Mouse (Mus musculus) heart, embryonic 16.5 days (tissue): Measurements from ENCODE around the gene Ppie. TPM values are rescaled to one million over a fixed set of nuclear protein-coding genes. Genes with fewer than 3 reads are reported as not detected.
A peak's percentile ranks its signal among the peaks of the same experiment; 100 is the strongest.
"Not testable (repeated sequence)": the region's sequence is repeated elsewhere in the genome, so short reads cannot be mapped to it uniquely, and the experiment has no call there.

ENCODE experiments used
- ATAC-seq: fragments of 200-750 bp; cut with Nextera tagmentation; replicated peaks from 2 replicates; pipeline ENCODE4 v1.8.0; 2017; ENCODE audit warnings: moderate number of reproducible peaks; ENCODE audit not compliant: insufficient read depth, low FRiP score; ENCODE audit errors: extremely low read depth
- H3K27ac ChIP-seq: fragments of 300-500 bp; sonication (generic); 2 replicates; pipeline ENCODE4 v1.5.1; 2014; ENCODE audit warnings: mild to moderate bottlenecking, low read length, control low read depth, moderate library complexity
- H3K27me3 ChIP-seq: fragments of 300-500 bp; sonication (generic); 2 replicates; pipeline ENCODE4 v1.6.1; 2014; ENCODE audit warnings: low read length, mixed read lengths; ENCODE audit not compliant: control insufficient read depth, insufficient read depth
- H3K36me3 ChIP-seq: fragments of 300-500 bp; sonication (generic); 2 replicates; pipeline ENCODE4 v1.6.1; 2014; ENCODE audit not compliant: control insufficient read depth, insufficient read depth
- H3K4me1 ChIP-seq: fragments of 300-500 bp; sonication (generic); 2 replicates; pipeline ENCODE4 v1.6.1; 2014; ENCODE audit warnings: low read length, mixed read lengths; ENCODE audit not compliant: control insufficient read depth, insufficient read depth
- H3K4me2 ChIP-seq: fragments of 300-500 bp; sonication (generic); 2 replicates; pipeline ENCODE4 v1.6.1; 2014; ENCODE audit warnings: low read depth, mild to moderate bottlenecking, control low read depth, low read length
- H3K4me3 ChIP-seq: fragments of 300-500 bp; sonication (generic); 2 replicates; pipeline ENCODE4 v1.5.1; 2014; ENCODE audit warnings: mild to moderate bottlenecking, control low read depth, low read length
- H3K9ac ChIP-seq: fragments of 300-500 bp; sonication (generic); 2 replicates; pipeline ENCODE4 v1.6.1; 2014; ENCODE audit warnings: low read length, control low read depth
- H3K9me3 ChIP-seq: fragments of 300-500 bp; sonication (generic); replicated peaks from 2 replicates; pipeline ENCODE4 v1.6.1; 2016; ENCODE audit warnings: low read length; ENCODE audit not compliant: control insufficient read depth
- WGBS: fragments of 180-500 bp; shearing (Covaris S2); extraction: QIAGEN DNeasy Blood & Tissue Kit; methylation state at CpG from one replicate; pipeline ENCODE4 v1.1.7; 2014; 5-methylcytosine and 5-hydroxymethylcytosine counted together
- polyA plus RNA-seq: library from polyadenylated mRNA; unstranded; fragments of >200 nt; fragmentation: Nextera tagmentation; extraction: Ambion mirVana; gene quantifications from 2 replicates; pipeline ENCODE4 v1.2.1, GENCODE M21; 2015

Ppie gene
- 58.1 and 58.4 TPM in 2 replicates for polyA plus RNA-seq

GRCm38 (mm10) chr4:123139513-123140154 lies at the start of gene Ppie:
Gene Ppie (minus strand): TSS chr4:123139951.
- peak within 1 kb of the TSS; percentile 85 for H3K4me3 ChIP-seq
- H3K27me3 ChIP-seq = 0 out of 2 replicates have a peak, but pooled peaks cover 2% of the 10 kb centered on the region
- WGBS = under 1% methylated on average over 34 of the region's 34 CpGs
- peak within 1 kb of the TSS; percentile 92 for H3K27ac ChIP-seq
- H3K36me3 ChIP-seq = peaks cover 17% of the 10 kb centered on the region
- peak within 1 kb of the TSS; percentile 72 for H3K9ac ChIP-seq
- peak within 1 kb of the TSS; percentile 98 for H3K4me2 ChIP-seq
- ATAC-seq = peak; percentile 96
- no peaks in the 10 kb centered on the region for H3K9me3 ChIP-seq
- H3K4me1 ChIP-seq = peaks cover 12% of the 10 kb centered on the region

- ATAC-seq = no peak
- Histone ChIP-seq H3K9me3 (no peaks in the 10 kb centered on the region), H3K4me3 (no peak overlapping the region), H3K27me3 (peaks cover 70% of the 10 kb centered on the region), H3K27ac (no peak overlapping the region), H3K36me3 (no peaks in the 10 kb centered on the region), H3K4me1 (peaks cover 11% of the 10 kb centered on the region), H3K4me2 (no peak overlapping the region), H3K9ac (no peak overlapping the region)
- WGBS = 48% methylated on average over 3 of the region's 3 CpGs
Observed at GRCm38 (mm10) chr4:123184816-123185215, 45.1 kb upstream of the Ppie start.

DNA sequence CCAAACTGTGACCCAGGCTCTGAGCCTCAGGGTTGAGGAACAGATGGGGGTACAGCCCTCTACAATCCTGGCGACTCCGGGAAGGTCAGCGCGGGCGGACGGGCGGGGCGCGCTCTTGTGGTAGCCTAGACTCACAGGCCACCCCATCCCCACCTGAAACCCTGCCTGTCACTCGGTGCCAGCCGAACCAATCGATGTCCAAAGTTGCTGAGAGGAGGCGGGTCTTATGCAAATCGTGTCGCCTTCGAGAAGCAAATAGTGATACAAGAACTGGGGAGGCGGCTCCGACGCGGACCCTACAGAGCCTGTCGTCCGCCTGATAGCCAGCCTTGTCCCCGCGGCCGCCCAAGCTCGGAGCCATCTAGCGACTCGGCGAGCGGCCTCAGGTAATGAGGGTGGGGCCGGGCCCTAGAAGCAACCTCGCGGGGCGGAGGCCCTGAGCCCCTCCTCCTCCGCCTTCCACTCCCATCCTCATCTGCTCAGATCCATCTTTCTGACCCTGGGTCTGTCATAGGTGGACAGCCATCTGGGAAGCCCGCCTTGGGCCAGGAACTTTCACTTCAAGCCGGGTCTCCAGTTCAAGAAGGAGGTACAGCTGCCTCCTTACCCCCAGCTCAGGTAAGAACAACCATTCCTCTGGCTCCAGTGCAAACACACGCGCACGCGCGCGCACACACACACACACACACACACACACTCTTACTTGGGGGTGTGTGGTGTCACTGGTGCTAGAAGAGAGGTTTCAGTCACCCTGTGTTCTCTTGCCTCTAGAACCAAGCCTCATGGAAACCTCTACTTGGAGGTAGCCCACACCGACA lies 43.7 kb upstream of the Ppie start:
- Histone ChIP-seq H3K27me3 (peaks cover 72% of the 10 kb centered on the region), H3K4me3 (peak overlapping the region; percentile 58), H3K9ac (peak overlapping the region; percentile 60), H3K4me1 (peaks cover 11% of the 10 kb centered on the region), H3K4me2 (peak overlapping the region; percentile 84), H3K36me3 (no peaks in the 10 kb centered on the region), H3K27ac (no peak overlapping the region), H3K9me3 (no peaks in the 10 kb centered on the region)
- ATAC-seq = peak; percentile 91
- 9% methylated on average over 44 of the region's 44 CpGs for WGBS

GRCm38 (mm10) chr4:123182328-123183238 lies 42.8 kb upstream of the Ppie start, which contains the start of gene Hpcal4:
Gene Hpcal4 (plus strand): TSS chr4:123183227.
- Histone ChIP-seq H3K4me3 (peak within 1 kb of the TSS; percentile 58), H3K4me1 (peaks cover 11% of the 10 kb centered on the region), H3K36me3 (no peaks in the 10 kb centered on the region), H3K27me3 (peaks cover 69% of the 10 kb centered on the region), H3K4me2 (peak within 1 kb of the TSS; percentile 84), H3K27ac (no peak within 1 kb of the TSS), H3K9me3 (no peaks in the 10 kb centered on the region), H3K9ac (peak within 1 kb of the TSS; percentile 60)
- 0 out of 2 replicates have a peak, but pooled peaks have one; percentile 37 for ATAC-seq
- WGBS = under 1% methylated on average over 44 of the region's 44 CpGs

DNA sequence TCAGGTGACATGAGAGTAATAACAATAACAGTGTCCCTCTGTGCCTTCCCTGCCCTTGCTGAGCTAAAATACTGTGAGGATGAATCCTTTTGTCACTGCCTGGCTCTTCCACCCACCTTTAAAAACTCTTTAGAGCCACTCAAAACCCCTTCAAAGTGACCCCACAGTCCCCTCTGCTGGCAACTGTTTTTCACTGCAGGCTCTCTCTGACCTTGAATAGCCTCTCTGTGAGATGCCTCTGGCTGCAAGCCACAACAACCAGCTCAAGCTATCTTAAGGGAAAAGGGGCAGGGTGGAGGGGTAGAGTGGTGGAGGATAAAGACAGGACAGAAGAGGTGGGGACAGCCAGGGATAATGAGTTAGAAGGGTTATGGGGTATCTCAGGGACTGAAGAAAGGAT lies 32.1 kb upstream of the Ppie start:
- ATAC-seq = 0 out of 2 replicates have a peak, but pooled peaks have one; percentile 37

DNA sequence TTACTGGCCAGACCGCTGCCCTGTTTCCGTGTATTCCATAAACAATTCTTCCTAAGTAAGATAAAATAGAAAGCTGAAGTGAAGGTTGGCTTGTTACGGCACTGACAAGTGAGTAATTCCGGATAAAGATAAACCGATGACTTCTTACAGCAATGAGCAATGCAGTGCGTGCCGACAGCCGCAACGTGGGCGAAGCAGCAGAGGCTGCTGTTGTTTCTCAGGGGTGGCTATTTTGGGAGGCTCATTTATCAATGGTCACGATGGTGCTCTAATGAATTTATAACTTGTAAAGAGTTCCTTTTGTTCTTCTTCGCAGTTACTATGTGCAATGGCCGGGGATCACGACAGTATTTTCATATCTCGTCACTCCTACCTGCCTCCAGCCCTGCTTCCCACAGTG lies 24.4 kb upstream of the Ppie start:
- peaks cover 6% of the 10 kb centered on the region; the same call in 1 of the 2 replicates for H3K4me1 ChIP-seq
- H3K9ac ChIP-seq = no peak overlapping the region
- ATAC-seq = no peak
- 32% methylated on average over 15 of the region's 15 CpGs for WGBS
- H3K9me3 ChIP-seq = peaks cover 2% of the 10 kb centered on the region
- H3K36me3 ChIP-seq = no peaks in the 10 kb centered on the region
- no peak overlapping the region for H3K4me3 ChIP-seq
- H3K27me3 ChIP-seq = 0 out of 2 replicates have a peak, but pooled peaks cover 2% of the 10 kb centered on the region
- H3K27ac ChIP-seq = no peak overlapping the region
- peak overlapping the region; percentile 28 for H3K4me2 ChIP-seq

More for the DNA sequence above, 32.1 kb upstream of the Ppie start:
- Histone ChIP-seq H3K27me3 (peaks cover 7% of the 10 kb centered on the region; the same call in 1 of the 2 replicates), H3K27ac (no peak overlapping the region), H3K9ac (no peak overlapping the region), H3K4me3 (no peak overlapping the region), H3K9me3 (peaks cover 7% of the 10 kb centered on the region), H3K4me1 (no peaks in the 10 kb centered on the region), H3K4me2 (no peak overlapping the region), H3K36me3 (no peaks in the 10 kb centered on the region)

DNA sequence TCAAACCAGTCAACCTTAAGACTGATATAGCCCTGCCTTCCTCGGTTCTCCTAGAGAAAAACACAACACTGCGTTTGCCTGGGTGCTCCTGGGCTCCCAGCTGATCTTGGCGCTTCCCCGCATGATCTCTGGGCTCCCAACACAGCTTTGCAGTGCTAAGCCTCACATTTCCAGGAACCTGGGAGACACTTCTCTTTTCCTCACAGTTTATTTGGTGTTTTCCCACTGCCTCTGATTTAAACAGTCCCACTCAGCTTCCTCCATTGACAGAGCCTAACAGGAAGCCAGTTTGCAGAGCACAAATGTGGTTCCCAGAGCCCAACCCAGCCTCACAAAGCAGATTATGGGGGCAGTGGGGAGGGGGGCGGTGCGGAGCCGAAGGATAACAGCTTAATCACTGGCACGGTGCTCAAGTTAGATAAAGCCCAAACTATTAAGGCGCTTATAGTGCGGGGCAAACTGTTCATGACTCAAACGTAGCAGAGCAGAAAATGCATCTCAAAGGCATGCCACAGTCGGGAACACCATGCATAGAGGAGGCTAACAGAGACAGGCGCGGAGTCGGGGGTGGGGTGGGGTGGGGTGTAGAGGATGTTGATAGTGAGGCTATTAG lies 22.7 kb upstream of the Ppie start:
- Histone ChIP-seq H3K27me3 (0 out of 2 replicates have a peak, but pooled peaks cover 2% of the 10 kb centered on the region), H3K4me3 (no peak overlapping the region), H3K4me2 (peak overlapping the region; percentile 38), H3K9me3 (no peaks in the 10 kb centered on the region), H3K27ac (no peak overlapping the region), H3K36me3 (no peaks in the 10 kb centered on the region), H3K9ac (no peak overlapping the region), H3K4me1 (peaks cover 6% of the 10 kb centered on the region; the same call in 1 of the 2 replicates)
- ATAC-seq = no peak
- WGBS = 9% methylated on average over 15 of the region's 15 CpGs

GRCm38 (mm10) chr4:123161251-123161650 lies 21.5 kb upstream of the Ppie start:
- 88% methylated on average over 3 of the region's 3 CpGs for WGBS
- not testable (repeated sequence) for H3K27ac ChIP-seq, H3K27me3 ChIP-seq, H3K36me3 ChIP-seq, H3K4me1 ChIP-seq, H3K9ac ChIP-seq, H3K9me3 ChIP-seq, H3K4me3 ChIP-seq, H3K4me2 ChIP-seq, ATAC-seq
